Mouse (Mus musculus) thymus, adult 2 months (tissue): ENCODE results near the gene Tagln.

Source experiments
- CTCF ChIP-seq: fragments of 200-500 bp; IDR thresholded peaks from 2 replicates; pipeline ENCODE4 v1.5.1; 2012; ENCODE audit warnings: mild to moderate bottlenecking, control low read depth, low read length, moderate library complexity, borderline replicate concordance; ENCODE audit not compliant: control insufficient read depth, poor library complexity, insufficient read depth; ENCODE audit errors: extremely low read depth
- POLR2A ChIP-seq: fragments of 200-500 bp; IDR thresholded peaks from 2 replicates; pipeline ENCODE4 v1.6.1; 2012; ENCODE audit warnings: mild to moderate bottlenecking, low read length, control low read depth, moderate library complexity; ENCODE audit not compliant: control insufficient read depth, poor library complexity, insufficient read depth; ENCODE audit errors: extremely low read depth

DNA sequence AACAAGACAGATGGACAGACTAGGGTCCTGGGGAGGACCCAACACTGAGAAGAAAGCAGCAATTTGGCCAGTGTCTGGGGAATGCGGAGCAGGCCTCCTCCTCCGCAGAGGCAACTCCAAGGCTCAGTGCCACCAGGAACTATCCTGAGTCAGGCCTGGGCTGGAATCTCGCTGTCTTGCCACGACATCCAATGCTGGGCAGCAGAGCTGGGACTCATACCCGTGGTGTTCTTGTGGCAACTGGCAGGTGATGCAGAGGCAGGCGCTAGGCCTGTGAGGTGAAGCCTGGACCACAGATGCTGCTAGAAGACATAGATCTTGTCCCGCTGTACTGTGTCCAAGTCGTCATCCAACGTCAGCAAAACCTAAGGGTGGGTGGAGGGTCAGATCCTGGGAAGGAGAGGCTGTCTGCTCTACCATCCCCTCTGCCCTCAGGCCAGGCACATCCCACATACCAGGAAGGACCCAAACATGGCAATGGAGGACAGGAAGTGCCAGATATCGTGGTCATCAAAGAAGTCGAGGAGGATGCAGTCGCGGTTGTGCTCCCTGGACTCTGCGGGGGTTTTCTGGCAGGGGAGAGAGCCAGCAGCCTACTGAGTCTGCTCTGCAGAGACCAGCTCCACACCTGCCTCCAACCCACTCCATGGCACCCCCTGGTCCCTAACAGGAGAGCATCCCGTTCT, 3.2 kb upstream of the Tagln start:
- no peak for TF ChIP-seq POLR2A
- no peak for TF ChIP-seq CTCF
